12 mouse cellular contexts compared by ENCODE assay signal in genomic region chr2:59301671-59302070, GRCm38 (mm10).
A peak's percentile ranks its signal among the peaks of the same experiment; 100 is the strongest.
DNase-seq lines count a peak whose midpoint lies in the region; ATAC-seq and TF ChIP-seq lines count a peak whose summit lies in the region.
"Had no signal": no experiment of that assay in that cellular context is flagged by ENCODE, and none has a peak within 500 bp of the region (broad histone marks: within the 10 kb centered on the region; RNA-seq: fewer than 3 reads in every experiment).

No protein-coding gene starts in this region.

- peak; percentile 20 to 23 for DNase-seq in frontal cortex, postnatal 36 days (ENCODE audit: low spot score in 2 of 2)
- no peak for DNase-seq in frontal cortex, postnatal 10 days (ENCODE audit: low spot score in 2 of 2)
- peak; percentile 27 for DNase-seq in ES-CJ7 (ENCODE audit: low read depth, low spot score)
- peak; percentile 28 for DNase-seq in forebrain, embryonic 10.5 days (ENCODE audit: extremely low spot score, low spot score)
- peak; percentile 79 for DNase-seq in hindbrain, postnatal 0 days (ENCODE audit: low spot score)
- no peak for DNase-seq in stomach, postnatal 0 days (ENCODE audit: low spot score)
- DNase-seq: kidney, postnatal 4 days; liver; right cerebral cortex, postnatal 14 days had no signal

- WGBS in forebrain, embryonic 10.5 days: 53% methylated on average over 12 of the region's 12 CpGs
- 16% methylated on average over 12 of the region's 12 CpGs for WGBS in hindbrain, postnatal 0 days
- WGBS in heart, embryonic 12.5 days: 85% methylated on average over 12 of the region's 12 CpGs
- WGBS in stomach, postnatal 0 days: 36% methylated on average over 12 of the region's 12 CpGs

- H3K36me3 ChIP-seq in forebrain, embryonic 10.5 days (replicated peaks): peaks cover 18% of the 10 kb centered on the region
- peaks cover 6% of the 10 kb centered on the region for H3K36me3 ChIP-seq in hindbrain, postnatal 0 days (ENCODE audit: insufficient read depth, low read length)
- H3K36me3 ChIP-seq in heart, embryonic 12.5 days: peaks cover 15% of the 10 kb centered on the region
- H3K36me3 ChIP-seq in stomach, postnatal 0 days (ENCODE audit: control insufficient read depth, insufficient read depth, low read length): no peaks in the 10 kb centered on the region; the same call in none of the 2 replicates

- H3K27me3 ChIP-seq in forebrain, embryonic 10.5 days (ENCODE audit: poor library complexity, severe bottlenecking): no peaks in the 10 kb centered on the region
- H3K27me3 ChIP-seq in hindbrain, postnatal 0 days (ENCODE audit: insufficient read depth, low read length): no peaks in the 10 kb centered on the region
- H3K27me3 ChIP-seq in heart, embryonic 12.5 days (replicated peaks): no peaks in the 10 kb centered on the region
- H3K27me3 ChIP-seq in stomach, postnatal 0 days (ENCODE audit: control insufficient read depth, insufficient read depth, low read length): no peaks in the 10 kb centered on the region
- H3K27me3 ChIP-seq: heart, embryonic 15.5 days had no signal

- no peak for TF ChIP-seq CTCF in hindbrain, postnatal 0 days (IDR thresholded peaks at IDR 0.05; ENCODE audit: low read depth)
- TF ChIP-seq CTCF in stomach, postnatal 0 days (IDR thresholded peaks at IDR 0.05; ENCODE audit: low read depth): no peak

- no peak overlapping the region for H3K9ac ChIP-seq in hindbrain, postnatal 0 days (replicated peaks; ENCODE audit: low read length)
- no peak overlapping the region for H3K9ac ChIP-seq in heart, embryonic 12.5 days
- no peak overlapping the region for H3K9ac ChIP-seq in stomach, postnatal 0 days (ENCODE audit: low read length)
- H3K9ac ChIP-seq: heart, embryonic 15.5 days had no signal

- no peak overlapping the region for H3K27ac ChIP-seq in forebrain, embryonic 10.5 days
- no peak overlapping the region for H3K27ac ChIP-seq in hindbrain, postnatal 0 days
- H3K27ac ChIP-seq in heart, embryonic 12.5 days (ENCODE audit: poor library complexity, severe bottlenecking): no peak overlapping the region
- H3K27ac ChIP-seq in stomach, postnatal 0 days (replicated peaks): no peak overlapping the region

- H3K9me3 ChIP-seq in forebrain, embryonic 10.5 days: no peaks in the 10 kb centered on the region
- H3K9me3 ChIP-seq in hindbrain, postnatal 0 days (ENCODE audit: low read length): no peaks in the 10 kb centered on the region
- no peaks in the 10 kb centered on the region for H3K9me3 ChIP-seq in heart, embryonic 12.5 days (replicated peaks)
- no peaks in the 10 kb centered on the region for H3K9me3 ChIP-seq in stomach, postnatal 0 days (ENCODE audit: control insufficient read depth, low read length)
- H3K9me3 ChIP-seq: heart, embryonic 15.5 days had no signal

- no peak overlapping the region for H3K4me3 ChIP-seq in forebrain, embryonic 10.5 days
- H3K4me3 ChIP-seq in hindbrain, postnatal 0 days (ENCODE audit: low read length): no peak overlapping the region
- H3K4me3 ChIP-seq in heart, embryonic 12.5 days: no peak overlapping the region
- no peak overlapping the region for H3K4me3 ChIP-seq in stomach, postnatal 0 days (ENCODE audit: low read depth, low read length)
- H3K4me3 ChIP-seq: heart, embryonic 15.5 days had no signal

- no peak for TF ChIP-seq EP300 in stomach, postnatal 0 days (optimal IDR thresholded peaks at IDR 0.05)

- peak; percentile 89 for ATAC-seq in hindbrain, postnatal 0 days
- no peak for ATAC-seq in heart, embryonic 12.5 days (ENCODE audit: insufficient number of reproducible peaks, low FRiP score)
- no peak for ATAC-seq in granulocyte monocyte progenitor cell, adult 5-6 weeks (replicated peaks; ENCODE audit: poor library complexity, severe bottlenecking)
- no peak for ATAC-seq in stomach, postnatal 0 days (ENCODE audit: low FRiP score, low TSS enrichment)

- H3K4me2 ChIP-seq in hindbrain, postnatal 0 days (ENCODE audit: low read depth, low read length): peak overlapping the region; percentile 19; the same call in 1 of the 2 replicates
- H3K4me2 ChIP-seq in heart, embryonic 12.5 days: no peak overlapping the region
- no peak overlapping the region for H3K4me2 ChIP-seq in stomach, postnatal 0 days (replicated peaks; ENCODE audit: low read depth)
- H3K4me2 ChIP-seq: heart, embryonic 15.5 days had no signal

- peaks cover 18% of the 10 kb centered on the region for H3K4me1 ChIP-seq in forebrain, embryonic 10.5 days
- peaks cover 11% of the 10 kb centered on the region for H3K4me1 ChIP-seq in hindbrain, postnatal 0 days (ENCODE audit: insufficient read depth, low read length)
- peaks cover 17% of the 10 kb centered on the region for H3K4me1 ChIP-seq in heart, embryonic 12.5 days (replicated peaks)
- H3K4me1 ChIP-seq in stomach, postnatal 0 days (replicated peaks; ENCODE audit: control insufficient read depth, insufficient read depth): no peaks in the 10 kb centered on the region

Comparison
In these comparisons a context has a peak if more than half of its experiments do, and no peak if none do; other contexts are left out.
1. DNase-seq: peak in frontal cortex, postnatal 36 days (2 of 2), ES-CJ7 (single experiment), forebrain, embryonic 10.5 days (single experiment) and hindbrain, postnatal 0 days (single experiment); none in frontal cortex, postnatal 10 days (0 of 2) and stomach, postnatal 0 days (single experiment).